Mouse (Mus musculus) forebrain, embryonic 16.5 days (tissue): ENCODE results near the gene Epm2aip1. TPM values are rescaled to one million over a fixed set of nuclear protein-coding genes. Genes with fewer than 3 reads are reported as not detected.
A peak's percentile ranks its signal among the peaks of the same experiment; 100 is the strongest.

Experiments used
- ATAC-seq: fragments of 200-750 bp; cut with Nextera tagmentation; 2 replicates; pipeline ENCODE4 v1.8.0; 2017; ENCODE audit warnings: mild to moderate bottlenecking, moderate library complexity
- H3K27ac ChIP-seq: fragments of 300-500 bp; sonication (generic); 2 replicates; pipeline ENCODE4 v1.5.1; 2014; ENCODE audit warnings: low read length, control low read depth
- H3K27me3 ChIP-seq: fragments of 300-500 bp; sonication (generic); replicated peaks from 2 replicates; pipeline ENCODE4 v1.6.1; 2014; ENCODE audit warnings: low read length; ENCODE audit not compliant: control insufficient read depth, insufficient read depth
- H3K36me3 ChIP-seq: fragments of 300-500 bp; sonication (generic); 2 replicates; pipeline ENCODE4 v1.6.1; 2014; ENCODE audit not compliant: control insufficient read depth, insufficient read depth
- H3K4me1 ChIP-seq: fragments of 300-500 bp; sonication (generic); replicated peaks from 2 replicates; pipeline ENCODE4 v1.6.1; 2014; ENCODE audit warnings: low read length; ENCODE audit not compliant: control insufficient read depth, insufficient read depth
- H3K4me2 ChIP-seq: fragments of 300-500 bp; sonication (generic); 2 replicates; pipeline ENCODE4 v1.6.1; 2014; ENCODE audit warnings: mild to moderate bottlenecking, low read length, control low read depth
- H3K4me3 ChIP-seq: fragments of 300-500 bp; sonication (generic); replicated peaks from 2 replicates; pipeline ENCODE4 v1.5.1; 2014; ENCODE audit warnings: mild to moderate bottlenecking, low read length, control low read depth
- H3K9ac ChIP-seq: fragments of 300-500 bp; sonication (generic); replicated peaks from 2 replicates; pipeline ENCODE4 v1.6.1; 2014; ENCODE audit warnings: low read depth, low read length, control low read depth
- H3K9me3 ChIP-seq: fragments of 300-500 bp; sonication (generic); 2 replicates; pipeline ENCODE4 v1.6.1; 2016; ENCODE audit warnings: low read length; ENCODE audit not compliant: control insufficient read depth
- WGBS: fragments of 180-500 bp; shearing (Covaris S2); extraction: QIAGEN DNeasy Blood & Tissue Kit; methylation state at CpG from one replicate; pipeline ENCODE4 v1.1.7; 2014; 5-methylcytosine and 5-hydroxymethylcytosine counted together
- polyA plus RNA-seq: library from polyadenylated mRNA; unstranded; fragments of >200 nt; fragmentation: Nextera tagmentation; extraction: Ambion mirVana; gene quantifications from 2 replicates; pipeline ENCODE4 v1.2.1, GENCODE M21; 2015

Gene Epm2aip1
- 60.2 and 61.5 TPM in 2 replicates for polyA plus RNA-seq

- H3K9me3 ChIP-seq, result no peaks in the 10 kb centered on the region
- under 1% methylated on average over 64 of the region's 64 CpGs for WGBS
These were observed at the start of gene Epm2aip1, which contains the start of gene Mlh1 for GRCm38 (mm10) chr9:111271434-111272160. Epm2aip1 (plus strand) TSS chr9:111271929. Mlh1 (minus strand) TSS chr9:111271791.

GRCm38 (mm10) chr9:111223406-111223805 is 48.3 kb upstream of the Epm2aip1 start:
- 94% methylated on average over 5 of the region's 5 CpGs for WGBS
- no peaks in the 10 kb centered on the region for H3K9me3 ChIP-seq
- H3K4me2 ChIP-seq, result no peak overlapping the region
- H3K36me3 ChIP-seq, result peaks cover 20% of the 10 kb centered on the region
- H3K27ac ChIP-seq, result no peak overlapping the region
- no peak for ATAC-seq
- H3K27me3 ChIP-seq, result no peaks in the 10 kb centered on the region
- no peaks in the 10 kb centered on the region for H3K4me1 ChIP-seq
- no peak overlapping the region for H3K4me3 ChIP-seq
- no peak overlapping the region for H3K9ac ChIP-seq

More at GRCm38 (mm10) chr9:111271434-111272160, at the start of gene Epm2aip1, which contains the start of gene Mlh1:
- ATAC-seq, result peak; percentile 99
- peaks cover 38% of the 10 kb centered on the region for H3K4me1 ChIP-seq
- H3K4me3 ChIP-seq, result peak within 1 kb of the TSS; percentile 89
- H3K9ac ChIP-seq, result peak within 1 kb of the TSS; percentile 93
- peak within 1 kb of the TSS; percentile 95 for H3K27ac ChIP-seq
- peaks cover 2% of the 10 kb centered on the region; the same call in 1 of the 2 replicates for H3K36me3 ChIP-seq
- H3K27me3 ChIP-seq, result no peaks in the 10 kb centered on the region
- peak within 1 kb of the TSS; percentile 83 for H3K4me2 ChIP-seq

DNA sequence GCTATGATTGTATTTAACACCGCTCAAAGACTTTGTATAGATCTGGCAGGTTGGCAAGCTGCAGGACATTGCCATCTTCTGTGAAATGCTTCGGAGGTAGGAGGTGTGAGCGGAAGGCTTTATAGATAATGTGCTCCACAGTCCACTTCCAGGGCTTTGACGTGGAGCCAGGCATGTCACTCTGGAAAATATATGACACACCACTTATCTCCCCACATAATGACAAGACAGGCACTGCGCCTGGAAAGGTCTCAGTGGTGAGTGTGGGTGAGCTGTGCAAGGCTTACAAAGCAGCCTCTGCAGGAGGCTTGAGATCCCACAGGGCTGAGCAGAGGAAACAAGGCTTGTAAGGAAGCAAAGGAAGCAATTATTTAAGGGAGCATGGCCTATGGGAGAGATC is 43.3 kb upstream of the Epm2aip1 start:
- Histone ChIP-seq H3K4me2 (no peak overlapping the region), H3K36me3 (peaks cover 35% of the 10 kb centered on the region), H3K4me1 (no peaks in the 10 kb centered on the region), H3K4me3 (no peak overlapping the region), H3K27ac (no peak overlapping the region), H3K27me3 (no peaks in the 10 kb centered on the region), H3K9me3 (no peaks in the 10 kb centered on the region), H3K9ac (no peak overlapping the region)
- ATAC-seq, result no peak
- WGBS, result 94% methylated on average over 5 of the region's 5 CpGs

DNA sequence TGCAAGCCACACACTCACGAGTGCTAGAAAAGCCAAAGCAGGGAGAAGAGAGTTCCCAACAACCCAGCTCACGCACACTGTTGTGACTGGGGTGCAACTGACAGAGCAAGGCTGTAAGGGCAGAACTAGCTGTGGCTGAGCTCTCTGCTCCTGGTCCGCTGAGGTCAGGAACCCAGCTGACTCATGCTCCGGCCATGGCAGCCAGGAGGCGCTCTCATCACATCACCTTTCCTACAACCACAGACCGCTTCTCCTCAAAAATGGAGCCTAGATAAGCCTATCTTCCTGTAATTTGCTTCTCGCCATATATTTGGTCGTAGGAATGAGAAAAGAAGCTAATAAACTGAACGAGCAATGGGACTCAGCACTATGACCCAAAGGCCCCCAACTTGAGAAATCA is 37.0 kb upstream of the Epm2aip1 start:
- Histone ChIP-seq H3K36me3 (peaks cover 29% of the 10 kb centered on the region), H3K4me1 (no peaks in the 10 kb centered on the region), H3K9me3 (no peaks in the 10 kb centered on the region), H3K4me2 (no peak overlapping the region), H3K4me3 (no peak overlapping the region), H3K27ac (no peak overlapping the region), H3K27me3 (no peaks in the 10 kb centered on the region), H3K9ac (no peak overlapping the region)
- 88% methylated on average over 9 of the region's 9 CpGs for WGBS
- no peak for ATAC-seq

GRCm38 (mm10) chr9:111237726-111238125 is 34.0 kb upstream of the Epm2aip1 start:
- H3K27me3 ChIP-seq, result no peaks in the 10 kb centered on the region
- no peak overlapping the region for H3K9ac ChIP-seq
- H3K27ac ChIP-seq, result no peak overlapping the region
- no peak overlapping the region for H3K4me3 ChIP-seq
- no peaks in the 10 kb centered on the region for H3K4me1 ChIP-seq
- H3K9me3 ChIP-seq, result no peaks in the 10 kb centered on the region
- peaks cover 29% of the 10 kb centered on the region for H3K36me3 ChIP-seq
- H3K4me2 ChIP-seq, result no peak overlapping the region
- no peak for ATAC-seq

DNA sequence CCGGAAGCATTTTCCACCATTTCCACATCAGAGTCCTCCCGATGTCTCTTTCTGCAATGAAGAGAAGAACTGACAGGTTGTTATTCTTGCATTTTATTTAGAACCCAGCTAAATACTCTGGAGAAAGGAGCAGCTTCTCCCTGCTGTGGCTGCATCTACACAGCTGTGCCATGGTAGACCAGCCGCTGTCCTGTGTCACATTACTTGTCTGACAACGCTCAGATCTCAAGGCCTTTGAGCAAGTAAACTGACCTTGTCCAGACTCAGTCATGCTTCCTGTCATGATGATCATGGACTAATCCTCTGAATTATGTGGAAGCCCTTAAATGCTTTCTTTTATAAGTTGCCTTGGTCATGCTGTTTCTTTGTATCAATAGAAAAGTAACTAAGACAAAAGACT is 31.9 kb upstream of the Epm2aip1 start:
- H3K27ac ChIP-seq, result no peak overlapping the region
- no peak overlapping the region for H3K9ac ChIP-seq
- no peak overlapping the region for H3K4me3 ChIP-seq
- H3K4me1 ChIP-seq, result no peaks in the 10 kb centered on the region
- no peaks in the 10 kb centered on the region for H3K9me3 ChIP-seq
- ATAC-seq, result no peak
- H3K36me3 ChIP-seq, result peaks cover 26% of the 10 kb centered on the region
- no peak overlapping the region for H3K4me2 ChIP-seq
- H3K27me3 ChIP-seq, result no peaks in the 10 kb centered on the region
- WGBS, result 76% methylated on average over 4 of the region's 4 CpGs

GRCm38 (mm10) chr9:111243384-111243783 is 28.3 kb upstream of the Epm2aip1 start:
- H3K4me1 ChIP-seq, result no peaks in the 10 kb centered on the region
- no peak for ATAC-seq
- no peak overlapping the region for H3K4me3 ChIP-seq
- H3K27me3 ChIP-seq, result no peaks in the 10 kb centered on the region
- WGBS, result 89% methylated on average over 6 of the region's 6 CpGs
- H3K36me3 ChIP-seq, result peaks cover 17% of the 10 kb centered on the region
- no peaks in the 10 kb centered on the region for H3K9me3 ChIP-seq
- H3K4me2 ChIP-seq, result no peak overlapping the region
- no peak overlapping the region for H3K9ac ChIP-seq
- no peak overlapping the region for H3K27ac ChIP-seq

DNA sequence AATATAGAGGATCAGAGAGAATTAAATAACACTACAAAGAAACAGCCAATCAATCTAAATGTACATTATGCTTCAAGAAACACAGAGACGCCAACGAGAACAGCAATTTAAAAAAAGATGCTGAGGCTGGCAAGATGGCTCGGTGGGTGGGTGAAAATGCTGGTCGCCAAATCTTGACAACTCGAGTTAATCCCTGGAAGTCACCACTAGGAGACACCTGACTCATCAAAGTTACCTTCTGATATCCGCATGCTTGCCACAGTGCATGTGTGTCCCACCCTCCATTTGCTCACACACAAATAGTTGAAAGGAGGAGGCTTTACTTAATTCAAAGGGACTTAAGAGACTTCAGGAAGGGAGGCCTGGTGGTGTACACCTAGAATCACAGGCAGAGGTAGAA is 26.2 kb upstream of the Epm2aip1 start:
- H3K36me3 ChIP-seq, result peaks cover 12% of the 10 kb centered on the region
- no peak for ATAC-seq

DNA sequence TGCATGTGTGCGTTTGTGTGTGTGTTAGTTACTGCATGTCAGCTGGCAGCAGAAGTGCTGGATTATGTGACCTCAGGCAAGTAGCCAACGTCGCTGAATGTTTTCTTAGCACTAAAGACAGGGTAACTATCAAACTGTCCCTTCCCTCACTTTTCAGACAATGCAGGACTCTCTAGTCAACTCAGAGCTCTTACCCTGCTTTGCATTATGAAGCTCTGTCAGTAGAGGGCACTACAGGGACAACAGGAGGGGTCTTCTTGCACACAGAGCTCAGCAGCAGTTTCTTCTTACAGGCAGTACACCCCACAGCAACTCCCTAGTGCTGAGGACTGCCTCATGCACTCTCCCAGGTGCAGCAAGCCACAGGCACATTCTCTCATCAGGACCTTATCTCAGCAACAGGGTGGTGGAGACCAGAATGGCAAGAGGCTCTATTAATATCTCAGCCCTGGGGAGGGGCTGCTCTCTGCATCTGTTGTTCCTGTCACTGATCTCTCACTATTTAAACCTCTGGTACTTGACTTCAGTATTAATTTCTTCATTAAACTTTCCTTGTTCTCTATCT is 24.0 kb upstream of the Epm2aip1 start:
- H3K9ac ChIP-seq, result no peak overlapping the region
- H3K27ac ChIP-seq, result no peak overlapping the region
- no peaks in the 10 kb centered on the region for H3K27me3 ChIP-seq
- peaks cover 14% of the 10 kb centered on the region for H3K36me3 ChIP-seq
- no peak for ATAC-seq
- no peak overlapping the region for H3K4me2 ChIP-seq
- no peak overlapping the region for H3K4me3 ChIP-seq
- H3K4me1 ChIP-seq, result no peaks in the 10 kb centered on the region
- H3K9me3 ChIP-seq, result no peaks in the 10 kb centered on the region
- 83% methylated on average over 3 of the region's 3 CpGs for WGBS

More for the DNA sequence above, 26.2 kb upstream of the Epm2aip1 start:
- 76% methylated on average over 6 of the region's 6 CpGs for WGBS
- Histone ChIP-seq H3K9me3 (no peaks in the 10 kb centered on the region), H3K9ac (no peak overlapping the region), H3K4me1 (no peaks in the 10 kb centered on the region), H3K4me3 (no peak overlapping the region), H3K27ac (no peak overlapping the region), H3K27me3 (no peaks in the 10 kb centered on the region), H3K4me2 (no peak overlapping the region)
